Mouse (Mus musculus): ENCODE measurements at regions not wholly inside any gene's neighbourhood (a gene's known extent, or its start where the extent isn't known, plus 50 kb on each side); places are given as distances from the start of the nearest gene placed in this dataset.

DNA sequence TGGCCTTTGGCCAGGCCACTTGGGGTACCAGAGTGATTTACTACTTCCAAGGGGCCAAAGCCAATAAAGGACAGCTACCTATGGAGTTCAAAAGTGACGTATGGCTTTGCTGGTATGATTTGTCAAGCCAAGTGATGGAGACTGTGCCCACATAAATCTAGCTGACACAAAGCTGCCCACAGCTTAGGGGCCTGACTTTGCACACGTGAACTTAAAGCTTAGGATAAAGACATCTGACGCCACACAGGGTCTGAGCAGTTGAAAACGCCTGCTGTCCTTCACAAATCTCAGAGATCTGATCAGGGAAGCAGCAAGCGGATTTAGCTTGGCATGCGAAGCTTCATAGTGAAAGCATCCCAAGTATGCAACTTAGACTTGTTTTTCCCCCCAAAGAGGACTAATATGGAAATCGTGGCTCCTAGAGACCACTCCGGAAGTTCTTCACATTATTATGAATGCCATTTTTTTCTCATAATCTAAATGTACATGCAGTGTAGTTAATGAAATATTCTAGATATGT lies 127.1 kb upstream of the Col8a1 start:
- Histone ChIP-seq H3K27me3 (no peaks in the 10 kb centered on the region), H3K4me2 (no peak overlapping the region), H3K4me3 (replicated peaks) (no peak overlapping the region), H3K9me3 (no peaks in the 10 kb centered on the region), H3K4me1 (replicated peaks) (0 out of 2 replicates have a peak, but pooled peaks cover 4% of the 10 kb centered on the region), H3K27ac (no peak overlapping the region), H3K36me3 (no peaks in the 10 kb centered on the region), H3K9ac (replicated peaks) (no peak overlapping the region)
- no peak for ATAC-seq (ENCODE audit: insufficient number of reproducible peaks, insufficient read depth, low FRiP score, low TSS enrichment, low read depth)
- WGBS = 63% methylated on average over 8 of the region's 8 CpGs

DNA sequence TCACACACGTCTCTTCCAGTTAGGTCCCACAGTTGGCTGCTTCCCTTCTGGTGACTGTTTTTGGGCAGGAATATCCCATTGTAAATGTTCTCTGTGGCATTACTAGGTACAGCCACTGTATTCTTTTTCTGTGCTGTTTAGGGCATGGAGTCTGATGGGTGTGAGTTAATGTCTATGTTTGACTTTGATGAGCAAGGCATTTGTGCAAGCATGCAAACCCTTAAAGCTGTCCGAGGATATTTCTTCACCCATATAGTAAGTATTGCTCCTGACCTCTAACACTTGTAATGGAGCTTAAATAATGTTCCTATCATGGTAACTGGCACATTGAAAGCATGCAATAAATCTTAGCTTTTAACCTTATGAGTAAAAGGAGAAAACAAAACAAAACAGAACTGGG lies 133.6 kb upstream of the Col8a1 start:
- WGBS = 77% methylated on average over 2 of the region's 2 CpGs
- H3K27me3 ChIP-seq = no peaks in the 10 kb centered on the region
- H3K9ac ChIP-seq (replicated peaks) = no peak overlapping the region
- no peaks in the 10 kb centered on the region for H3K36me3 ChIP-seq
- no peak overlapping the region for H3K27ac ChIP-seq
- no peaks in the 10 kb centered on the region for H3K9me3 ChIP-seq
- H3K4me1 ChIP-seq (replicated peaks) = no peaks in the 10 kb centered on the region
- H3K4me2 ChIP-seq = no peak overlapping the region
- no peak overlapping the region for H3K4me3 ChIP-seq (replicated peaks)
- ATAC-seq (ENCODE audit: insufficient number of reproducible peaks, insufficient read depth, low FRiP score, low TSS enrichment, low read depth) = no peak

DNA sequence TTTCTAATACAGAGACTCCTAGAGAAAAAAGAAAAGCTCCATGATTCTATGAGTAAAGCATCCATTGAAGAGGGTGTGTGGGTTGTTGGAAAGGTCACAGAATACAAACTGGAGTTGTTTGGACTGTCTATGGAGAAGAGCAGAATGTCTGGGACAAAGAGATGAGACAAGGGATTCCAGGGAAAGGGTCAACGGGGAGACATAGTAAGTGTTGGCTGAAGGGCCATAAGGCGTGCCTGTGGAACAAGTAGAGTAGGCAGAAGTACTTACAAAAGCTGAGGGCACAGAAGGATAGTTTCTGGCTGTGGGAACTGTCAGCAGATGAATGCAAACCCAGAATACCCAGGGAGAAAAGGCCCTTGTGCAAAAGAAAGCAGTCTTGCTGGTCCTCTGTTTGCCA lies 134.0 kb upstream of the Col8a1 start:
- no peak for ATAC-seq (ENCODE audit: insufficient number of reproducible peaks, insufficient read depth, low FRiP score, low TSS enrichment, low read depth)

DNA sequence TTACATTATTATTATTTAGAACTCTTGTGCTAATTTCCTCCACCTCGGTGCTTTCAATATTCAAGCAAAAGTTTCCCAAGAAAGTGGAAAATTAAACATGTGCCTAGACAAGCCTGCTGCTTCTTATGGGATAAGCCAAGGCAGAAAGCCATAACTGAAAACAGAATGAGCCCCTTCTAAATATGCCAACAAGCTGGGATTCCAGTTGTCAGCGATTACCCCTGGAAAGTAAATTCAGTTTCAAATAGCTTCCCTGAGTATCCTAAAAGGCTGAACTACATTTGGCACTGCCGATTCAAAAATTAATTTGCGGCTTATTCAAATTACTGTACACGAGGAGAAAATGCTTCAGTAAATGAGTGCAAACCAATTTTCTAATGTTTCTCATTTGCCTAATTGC lies 135.6 kb upstream of the Col8a1 start:
- Histone ChIP-seq H3K4me3 (replicated peaks) (no peak overlapping the region), H3K27ac (no peak overlapping the region), H3K27me3 (no peaks in the 10 kb centered on the region), H3K9ac (replicated peaks) (no peak overlapping the region), H3K9me3 (no peaks in the 10 kb centered on the region), H3K36me3 (no peaks in the 10 kb centered on the region), H3K4me1 (replicated peaks) (no peaks in the 10 kb centered on the region), H3K4me2 (no peak overlapping the region)
- ATAC-seq (ENCODE audit: insufficient number of reproducible peaks, insufficient read depth, low FRiP score, low TSS enrichment, low read depth) = no peak
- 77% methylated on average over 5 of the region's 5 CpGs for WGBS

More for the DNA sequence above, 134.0 kb upstream of the Col8a1 start:
- Histone ChIP-seq H3K4me1 (replicated peaks) (no peaks in the 10 kb centered on the region), H3K36me3 (no peaks in the 10 kb centered on the region), H3K9ac (replicated peaks) (no peak overlapping the region), H3K27me3 (no peaks in the 10 kb centered on the region), H3K27ac (no peak overlapping the region), H3K4me3 (replicated peaks) (no peak overlapping the region), H3K9me3 (no peaks in the 10 kb centered on the region), H3K4me2 (no peak overlapping the region)
- 78% methylated on average over 2 of the region's 2 CpGs for WGBS

DNA sequence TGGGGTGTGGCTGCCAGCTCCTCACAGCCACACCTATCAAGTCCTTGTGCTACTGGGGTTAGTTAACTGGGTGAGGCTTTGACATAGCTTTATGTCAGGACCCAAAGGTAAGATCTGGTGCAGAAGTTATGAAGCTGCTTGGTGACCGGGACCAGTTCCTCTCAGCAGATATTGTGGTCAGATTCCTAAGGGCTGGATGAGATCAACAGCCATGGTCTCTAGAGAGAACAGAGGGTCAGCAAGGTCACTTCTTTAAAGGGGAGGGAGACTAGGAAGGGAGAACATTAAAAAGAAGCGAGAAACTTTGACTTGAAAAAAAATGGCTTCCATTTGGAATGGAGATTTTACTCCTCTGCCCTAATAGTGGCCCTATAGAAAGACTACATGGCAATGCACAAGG lies 138.6 kb upstream of the Col8a1 start:
- no peak for ATAC-seq (ENCODE audit: insufficient number of reproducible peaks, insufficient read depth, low FRiP score, low TSS enrichment, low read depth)
- Histone ChIP-seq H3K27me3 (no peaks in the 10 kb centered on the region), H3K36me3 (no peaks in the 10 kb centered on the region), H3K4me1 (replicated peaks) (no peaks in the 10 kb centered on the region), H3K4me2 (no peak overlapping the region), H3K27ac (no peak overlapping the region), H3K4me3 (replicated peaks) (no peak overlapping the region), H3K9me3 (no peaks in the 10 kb centered on the region), H3K9ac (replicated peaks) (no peak overlapping the region)
- 76% methylated on average over 2 of the region's 2 CpGs for WGBS

DNA sequence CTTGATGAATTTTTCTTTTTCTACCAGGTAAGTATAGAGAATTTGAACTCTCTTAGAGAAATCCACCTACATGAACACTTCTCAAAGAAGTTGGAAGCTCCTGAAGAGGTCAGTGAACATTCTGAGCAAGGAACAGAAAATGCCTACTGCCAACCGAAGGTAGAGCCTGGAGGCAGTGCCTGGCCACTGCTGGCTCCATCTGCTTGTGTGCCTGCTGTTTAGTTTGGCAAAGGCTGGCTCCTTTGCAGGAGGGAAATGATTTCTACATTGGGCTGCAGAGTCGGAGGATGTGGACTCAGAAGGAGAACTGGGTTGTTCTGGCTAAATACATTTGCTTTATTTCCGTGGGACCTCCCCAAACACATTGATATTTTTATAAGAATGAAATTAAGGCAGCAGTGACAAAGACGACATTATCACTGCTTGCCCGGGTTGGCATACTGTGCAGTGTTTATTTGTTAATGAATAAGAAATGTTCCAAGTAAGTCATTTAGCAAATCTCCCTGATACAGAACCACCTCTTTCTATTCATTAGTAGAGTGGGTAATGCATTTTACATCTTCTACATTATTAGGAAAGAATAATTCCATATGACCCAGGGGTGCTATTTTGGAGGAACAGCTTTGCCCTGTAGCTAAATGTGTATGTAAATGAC lies 139.3 kb upstream of the Col8a1 start:
- no peak for ATAC-seq (ENCODE audit: insufficient number of reproducible peaks, insufficient read depth, low FRiP score, low TSS enrichment, low read depth)
- Histone ChIP-seq H3K4me3 (replicated peaks) (no peak overlapping the region), H3K9me3 (no peaks in the 10 kb centered on the region), H3K36me3 (no peaks in the 10 kb centered on the region), H3K9ac (replicated peaks) (no peak overlapping the region), H3K27ac (no peak overlapping the region), H3K27me3 (no peaks in the 10 kb centered on the region), H3K4me1 (replicated peaks) (no peaks in the 10 kb centered on the region), H3K4me2 (no peak overlapping the region)
- 85% methylated on average over 5 of the region's 5 CpGs for WGBS

DNA sequence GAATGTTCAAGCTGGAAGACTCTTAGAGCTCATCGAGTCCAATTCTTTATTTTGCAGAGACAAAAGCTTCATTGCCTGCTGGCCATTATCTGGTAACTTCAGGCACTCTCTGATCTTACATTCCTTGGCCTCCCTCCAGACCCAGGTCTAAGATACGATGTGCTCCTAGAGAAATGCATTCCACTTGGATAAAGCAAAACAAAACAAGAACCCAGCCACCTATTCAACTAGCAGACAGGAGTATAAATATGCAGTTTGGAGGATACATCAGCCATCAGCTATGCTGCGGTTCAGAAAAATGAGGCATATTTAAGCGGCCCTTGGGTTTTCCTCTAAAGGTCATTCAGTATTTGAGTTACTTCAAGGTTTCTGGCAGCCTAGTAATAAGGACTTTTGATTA lies 146.5 kb upstream of the Col8a1 start:
- no peak overlapping the region for H3K4me2 ChIP-seq
- no peaks in the 10 kb centered on the region for H3K27me3 ChIP-seq
- no peak for ATAC-seq (ENCODE audit: insufficient number of reproducible peaks, insufficient read depth, low FRiP score, low TSS enrichment, low read depth)
- no peak overlapping the region for H3K27ac ChIP-seq
- no peaks in the 10 kb centered on the region for H3K4me1 ChIP-seq (replicated peaks)
- no peaks in the 10 kb centered on the region for H3K36me3 ChIP-seq
- no peak overlapping the region for H3K9ac ChIP-seq (replicated peaks)
- WGBS = 84% methylated on average over 4 of the region's 4 CpGs
- H3K9me3 ChIP-seq = no peaks in the 10 kb centered on the region
- H3K4me3 ChIP-seq (replicated peaks) = no peak overlapping the region

DNA sequence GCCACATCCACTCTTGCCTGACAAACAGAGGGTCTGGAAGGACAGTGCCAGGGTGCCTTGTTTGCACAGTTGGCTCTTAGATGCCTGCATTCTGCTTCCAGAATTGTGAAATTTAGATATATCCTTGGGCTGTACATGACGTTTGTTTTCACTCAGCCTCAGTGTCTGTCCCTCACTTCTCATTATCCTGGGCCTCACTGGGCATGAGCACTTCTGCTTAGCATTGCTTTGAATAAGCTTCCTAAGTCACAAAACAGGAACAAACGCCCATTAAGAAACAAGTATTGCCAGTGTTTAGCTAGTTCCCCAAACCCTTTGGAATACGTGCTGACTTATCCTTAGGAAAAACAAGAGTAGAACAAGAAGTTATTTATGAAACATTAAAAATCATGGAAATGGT lies 148.0 kb upstream of the Col8a1 start:
- Histone ChIP-seq H3K4me3 (replicated peaks) (no peak overlapping the region), H3K4me2 (no peak overlapping the region), H3K9ac (replicated peaks) (no peak overlapping the region), H3K4me1 (replicated peaks) (no peaks in the 10 kb centered on the region), H3K27me3 (no peaks in the 10 kb centered on the region), H3K27ac (no peak overlapping the region), H3K9me3 (no peaks in the 10 kb centered on the region), H3K36me3 (no peaks in the 10 kb centered on the region)
- no peak for ATAC-seq (ENCODE audit: insufficient number of reproducible peaks, insufficient read depth, low FRiP score, low TSS enrichment, low read depth)
- 64% methylated on average over 3 of the region's 3 CpGs for WGBS

DNA sequence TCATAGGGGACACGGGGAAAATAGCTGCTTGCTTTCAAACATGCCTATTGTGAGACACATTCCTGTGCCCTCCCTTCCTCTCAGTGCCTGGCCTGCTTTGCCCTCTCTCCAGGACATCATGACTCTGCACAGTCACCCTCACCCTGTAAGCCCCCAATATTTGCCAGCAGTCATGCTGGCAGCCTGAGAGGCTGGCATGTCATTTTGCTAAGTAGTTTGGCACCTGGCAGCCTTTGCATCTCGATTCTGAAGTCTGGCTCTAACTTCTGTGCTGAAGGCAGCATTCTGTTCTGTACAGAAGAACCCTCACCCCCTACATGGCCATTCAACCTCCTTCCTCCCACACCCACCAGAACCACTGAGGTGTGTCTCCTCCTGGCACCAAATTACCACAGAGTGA lies 157.5 kb upstream of the Col8a1 start:
- Histone ChIP-seq H3K4me2 (no peak overlapping the region), H3K9me3 (no peaks in the 10 kb centered on the region), H3K9ac (replicated peaks) (no peak overlapping the region), H3K36me3 (no peaks in the 10 kb centered on the region), H3K4me3 (replicated peaks) (no peak overlapping the region), H3K4me1 (replicated peaks) (no peaks in the 10 kb centered on the region), H3K27me3 (no peaks in the 10 kb centered on the region), H3K27ac (no peak overlapping the region)
- ATAC-seq (ENCODE audit: insufficient number of reproducible peaks, insufficient read depth, low FRiP score, low TSS enrichment, low read depth) = no peak
- 70% methylated on average over 2 of the region's 2 CpGs for WGBS

DNA sequence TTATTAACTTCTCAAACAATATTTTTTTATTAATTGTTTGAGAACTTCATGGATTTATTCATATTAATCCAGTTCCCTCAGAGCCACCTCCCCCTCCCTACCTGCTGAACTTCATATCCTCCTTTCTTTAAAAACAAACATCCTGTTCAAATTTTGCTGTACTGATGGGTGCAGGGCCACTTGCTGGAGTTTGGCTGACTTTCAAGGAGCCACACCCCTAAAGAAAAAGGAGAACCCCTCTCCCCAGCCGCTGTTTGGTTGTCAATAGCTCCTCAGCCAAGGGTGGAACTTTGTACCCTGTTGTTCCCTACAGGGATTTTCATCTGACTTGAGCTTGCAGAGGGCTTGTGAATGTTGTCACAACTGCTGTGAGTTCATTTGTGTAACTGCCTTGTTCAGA lies 160.0 kb upstream of the Col8a1 start:
- Histone ChIP-seq H3K9ac (replicated peaks) (no peak overlapping the region), H3K36me3 (no peaks in the 10 kb centered on the region), H3K4me1 (replicated peaks) (no peaks in the 10 kb centered on the region), H3K27ac (no peak overlapping the region), H3K9me3 (no peaks in the 10 kb centered on the region), H3K4me3 (replicated peaks) (no peak overlapping the region), H3K4me2 (no peak overlapping the region), H3K27me3 (no peaks in the 10 kb centered on the region)
- no peak for ATAC-seq (ENCODE audit: insufficient number of reproducible peaks, insufficient read depth, low FRiP score, low TSS enrichment, low read depth)
- 80% methylated on average over 1 of the region's 1 CpGs for WGBS

DNA sequence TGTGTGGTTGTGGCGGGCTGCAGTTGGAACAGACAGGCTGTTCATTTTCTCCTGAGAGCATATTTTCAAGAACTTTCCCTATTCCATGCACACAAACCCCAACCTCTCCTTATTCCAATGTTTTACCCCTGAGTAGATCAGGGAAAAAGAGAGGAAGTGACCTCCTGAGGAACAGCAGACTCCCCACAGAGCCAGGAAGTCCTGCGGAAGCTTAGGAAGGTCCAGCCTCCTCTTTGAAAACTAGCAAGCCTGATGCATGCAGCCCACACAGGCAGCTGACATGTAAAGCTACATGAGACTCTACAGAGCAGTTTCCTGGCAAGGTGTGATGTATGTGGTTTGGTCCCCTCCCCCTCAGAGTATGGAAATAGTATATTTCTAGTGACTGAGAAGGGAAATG lies 160.9 kb upstream of the Col8a1 start:
- H3K9me3 ChIP-seq = no peaks in the 10 kb centered on the region
- no peak overlapping the region for H3K4me2 ChIP-seq
- H3K9ac ChIP-seq (replicated peaks) = no peak overlapping the region
- 72% methylated on average over 2 of the region's 2 CpGs for WGBS
- H3K4me3 ChIP-seq (replicated peaks) = no peak overlapping the region
- no peak overlapping the region for H3K27ac ChIP-seq
- no peaks in the 10 kb centered on the region for H3K27me3 ChIP-seq
- H3K36me3 ChIP-seq = no peaks in the 10 kb centered on the region
- ATAC-seq (ENCODE audit: insufficient number of reproducible peaks, insufficient read depth, low FRiP score, low TSS enrichment, low read depth) = no peak
- H3K4me1 ChIP-seq (replicated peaks) = no peaks in the 10 kb centered on the region

DNA sequence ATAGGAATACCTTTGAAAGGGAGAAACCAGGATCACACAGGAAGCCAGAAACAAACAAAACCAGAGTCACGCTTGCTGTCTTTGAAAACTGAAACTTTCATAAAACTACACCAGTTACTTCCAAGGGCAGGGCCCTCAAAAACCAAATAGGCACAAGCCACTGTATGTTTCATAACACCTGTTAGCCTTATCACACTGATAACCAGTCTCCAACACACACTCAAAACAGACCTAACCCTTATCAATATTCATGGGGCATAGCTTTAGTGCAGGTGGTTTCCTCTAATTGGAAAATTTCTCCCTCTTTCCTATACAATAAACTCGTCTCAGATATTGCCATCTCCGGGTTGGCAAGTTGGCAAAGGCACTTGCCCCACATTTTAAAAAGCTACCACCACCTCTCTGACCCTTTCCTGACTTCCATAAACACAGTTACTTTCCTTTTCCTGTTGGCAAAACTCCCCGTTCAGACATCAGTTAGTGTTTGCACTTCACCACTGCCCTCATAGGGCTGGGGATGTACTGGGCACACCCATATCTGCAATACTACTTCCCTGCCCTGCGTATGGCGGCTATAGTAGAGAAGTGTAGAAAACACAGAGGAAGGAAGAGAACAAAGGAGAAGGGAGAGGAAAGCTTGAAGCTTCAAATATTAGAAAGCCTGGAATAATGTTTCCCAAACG lies 169.1 kb upstream of the Col8a1 start:
- Histone ChIP-seq H3K4me3 (replicated peaks) (no peak overlapping the region), H3K4me1 (replicated peaks) (no peaks in the 10 kb centered on the region), H3K36me3 (no peaks in the 10 kb centered on the region), H3K9ac (replicated peaks) (no peak overlapping the region), H3K9me3 (no peaks in the 10 kb centered on the region), H3K27me3 (no peaks in the 10 kb centered on the region), H3K4me2 (no peak overlapping the region), H3K27ac (no peak overlapping the region)
- ATAC-seq (ENCODE audit: insufficient number of reproducible peaks, insufficient read depth, low FRiP score, low TSS enrichment, low read depth) = no peak
- WGBS = 72% methylated on average over 7 of the region's 7 CpGs

Measured in limb, embryonic 12.5 days (tissue).